Mouse (Mus musculus): ENCODE results near the gene Dusp7. TPM values are rescaled to one million over a fixed set of nuclear protein-coding genes. Genes with fewer than 3 reads are reported as not detected.

Gene Dusp7
- polyA plus RNA-seq, 1 experiment: 20.0 TPM

- TF ChIP-seq POLR2A (IDR thresholded peaks at IDR 0.05; ENCODE audit: low read depth, low read length) (no peak), CTCF (IDR thresholded peaks at IDR 0.05; ENCODE audit: extremely low read depth, insufficient read length, insufficient replicate concordance, low read depth, low read length) (no peak)
- H3K4me1 ChIP-seq (ENCODE audit: control insufficient read depth, insufficient read depth, insufficient read length, low read length): no peaks in the 10 kb centered on the region
- no peaks in the 10 kb centered on the region for H3K27me3 ChIP-seq (ENCODE audit: control insufficient read depth, insufficient read depth, low read length)
- H3K27ac ChIP-seq (ENCODE audit: insufficient read depth, low read depth, low read length): no peak overlapping the region
- H3K4me3 ChIP-seq (ENCODE audit: low read depth, low read length): no peak overlapping the region
- WGBS: 83% methylated on average over 5 of the region's 5 CpGs
- 0 out of 2 replicates have a peak, but pooled peaks cover 1% of the 10 kb centered on the region for H3K36me3 ChIP-seq (ENCODE audit: control insufficient read depth, insufficient read depth, low read length)
These were observed 39.5 kb upstream of the Dusp7 start for GRCm38 (mm10) chr9:106328772-106329511.

GRCm38 (mm10) chr9:106332746-106333145, 35.7 kb upstream of the Dusp7 start:
- H3K36me3 ChIP-seq (ENCODE audit: control insufficient read depth, insufficient read depth, low read length): 0 out of 2 replicates have a peak, but pooled peaks cover 1% of the 10 kb centered on the region
- TF ChIP-seq CTCF (IDR thresholded peaks at IDR 0.05; ENCODE audit: extremely low read depth, insufficient read length, insufficient replicate concordance, low read depth, low read length): no peak
- no peak for TF ChIP-seq POLR2A (IDR thresholded peaks at IDR 0.05; ENCODE audit: low read depth, low read length)
- no peaks in the 10 kb centered on the region for H3K27me3 ChIP-seq (ENCODE audit: control insufficient read depth, insufficient read depth, low read length)
- H3K27ac ChIP-seq (ENCODE audit: insufficient read depth, low read depth, low read length): no peak overlapping the region
- H3K4me3 ChIP-seq (ENCODE audit: low read depth, low read length): no peak overlapping the region
- WGBS: 75% methylated on average over 3 of the region's 3 CpGs
- H3K4me1 ChIP-seq (ENCODE audit: control insufficient read depth, insufficient read depth, insufficient read length, low read length): no peaks in the 10 kb centered on the region

- Histone ChIP-seq H3K4me1 (ENCODE audit: control insufficient read depth, insufficient read depth, insufficient read length, low read length) (no peaks in the 10 kb centered on the region), H3K4me3 (ENCODE audit: low read depth, low read length) (no peak overlapping the region), H3K27ac (ENCODE audit: insufficient read depth, low read depth, low read length) (no peak overlapping the region), H3K27me3 (ENCODE audit: control insufficient read depth, insufficient read depth, low read length) (no peaks in the 10 kb centered on the region), H3K36me3 (ENCODE audit: control insufficient read depth, insufficient read depth, low read length) (no peaks in the 10 kb centered on the region)
- 92% methylated on average over 9 of the region's 9 CpGs for WGBS
- TF ChIP-seq CTCF (IDR thresholded peaks at IDR 0.05; ENCODE audit: extremely low read depth, insufficient read length, insufficient replicate concordance, low read depth, low read length) (no peak), POLR2A (IDR thresholded peaks at IDR 0.05; ENCODE audit: low read depth, low read length) (no peak)
These were observed 30.8 kb upstream of the Dusp7 start for GRCm38 (mm10) chr9:106337620-106338019.

GRCm38 (mm10) chr9:106338462-106339172, 29.8 kb upstream of the Dusp7 start:
- H3K36me3 ChIP-seq (ENCODE audit: control insufficient read depth, insufficient read depth, low read length): no peaks in the 10 kb centered on the region
- TF ChIP-seq CTCF (IDR thresholded peaks at IDR 0.05; ENCODE audit: extremely low read depth, insufficient read length, insufficient replicate concordance, low read depth, low read length) (no peak), POLR2A (IDR thresholded peaks at IDR 0.05; ENCODE audit: low read depth, low read length) (no peak)
- WGBS: 72% methylated on average over 10 of the region's 10 CpGs
- no peak overlapping the region for H3K27ac ChIP-seq (ENCODE audit: insufficient read depth, low read depth, low read length)
- no peak overlapping the region for H3K4me3 ChIP-seq (ENCODE audit: low read depth, low read length)
- no peaks in the 10 kb centered on the region for H3K4me1 ChIP-seq (ENCODE audit: control insufficient read depth, insufficient read depth, insufficient read length, low read length)
- no peaks in the 10 kb centered on the region for H3K27me3 ChIP-seq (ENCODE audit: control insufficient read depth, insufficient read depth, low read length)

- no peak for TF ChIP-seq CTCF (IDR thresholded peaks at IDR 0.05; ENCODE audit: extremely low read depth, insufficient read length, insufficient replicate concordance, low read depth, low read length)
- TF ChIP-seq POLR2A (IDR thresholded peaks at IDR 0.05; ENCODE audit: low read depth, low read length): no peak
- no peaks in the 10 kb centered on the region for H3K27me3 ChIP-seq (ENCODE audit: control insufficient read depth, insufficient read depth, low read length)
- 88% methylated on average over 6 of the region's 6 CpGs for WGBS
- no peaks in the 10 kb centered on the region for H3K4me1 ChIP-seq (ENCODE audit: control insufficient read depth, insufficient read depth, insufficient read length, low read length)
- no peaks in the 10 kb centered on the region for H3K36me3 ChIP-seq (ENCODE audit: control insufficient read depth, insufficient read depth, low read length)
- H3K4me3 ChIP-seq (ENCODE audit: low read depth, low read length): no peak overlapping the region
- no peak overlapping the region for H3K27ac ChIP-seq (ENCODE audit: insufficient read depth, low read depth, low read length)
These were observed 29.3 kb upstream of the Dusp7 start for GRCm38 (mm10) chr9:106339173-106339558.

GRCm38 (mm10) chr9:106339730-106340129, 28.7 kb upstream of the Dusp7 start:
- WGBS: 94% methylated on average over 4 of the region's 4 CpGs
- TF ChIP-seq POLR2A (IDR thresholded peaks at IDR 0.05; ENCODE audit: low read depth, low read length) (no peak), CTCF (IDR thresholded peaks at IDR 0.05; ENCODE audit: extremely low read depth, insufficient read length, insufficient replicate concordance, low read depth, low read length) (no peak)
- Histone ChIP-seq H3K27me3 (ENCODE audit: control insufficient read depth, insufficient read depth, low read length) (no peaks in the 10 kb centered on the region), H3K4me1 (ENCODE audit: control insufficient read depth, insufficient read depth, insufficient read length, low read length) (no peaks in the 10 kb centered on the region), H3K36me3 (ENCODE audit: control insufficient read depth, insufficient read depth, low read length) (no peaks in the 10 kb centered on the region), H3K27ac (ENCODE audit: insufficient read depth, low read depth, low read length) (no peak overlapping the region), H3K4me3 (ENCODE audit: low read depth, low read length) (no peak overlapping the region)
